Mouse (Mus musculus) adrenal gland, postnatal 10 days (tissue): ENCODE measurements around the gene Mrps2. TPM values are rescaled to one million over a fixed set of nuclear protein-coding genes. Genes with fewer than 3 reads are reported as not detected.

ENCODE experiments used
- DNase-seq: peaks from one replicate; pipeline ENCODE4 v3.0.0; 2021; ENCODE audit warnings: mixed read lengths
- long read RNA-seq, 2 experiments: library from polyadenylated mRNA; stranded (forward); transcript quantifications; one replicate each; pipeline ENCODE4 v2.0.0; 2021
- total RNA-seq, 2 experiments: library from RNA; stranded (reverse); gene quantifications; 2 replicates each; pipeline ENCODE4 v1.2.3; 2021

The Mrps2 gene
- 10 to 100 TPM; 64.6 to 75.6 TPM for total RNA-seq
- long read RNA-seq, experiment 1, transcript Mrps2-201 (4 exons, 2,080 nt), result major isoform, 17 of 42 reads
- long read RNA-seq, experiment 1, partial matches to known transcripts, result 0 of 42 reads
- long read RNA-seq, experiment 1, other reads (novel, unspliced or antisense), result 25 of 42 reads
- long read RNA-seq, experiment 2, transcript Mrps2-201 (4 exons, 2,080 nt), result major isoform, 14 of 30 reads
- long read RNA-seq, experiment 2, partial matches to known transcripts, result 13 of 30 reads
- long read RNA-seq, experiment 2, other reads (novel, unspliced or antisense), result 2 of 30 reads

DNA sequence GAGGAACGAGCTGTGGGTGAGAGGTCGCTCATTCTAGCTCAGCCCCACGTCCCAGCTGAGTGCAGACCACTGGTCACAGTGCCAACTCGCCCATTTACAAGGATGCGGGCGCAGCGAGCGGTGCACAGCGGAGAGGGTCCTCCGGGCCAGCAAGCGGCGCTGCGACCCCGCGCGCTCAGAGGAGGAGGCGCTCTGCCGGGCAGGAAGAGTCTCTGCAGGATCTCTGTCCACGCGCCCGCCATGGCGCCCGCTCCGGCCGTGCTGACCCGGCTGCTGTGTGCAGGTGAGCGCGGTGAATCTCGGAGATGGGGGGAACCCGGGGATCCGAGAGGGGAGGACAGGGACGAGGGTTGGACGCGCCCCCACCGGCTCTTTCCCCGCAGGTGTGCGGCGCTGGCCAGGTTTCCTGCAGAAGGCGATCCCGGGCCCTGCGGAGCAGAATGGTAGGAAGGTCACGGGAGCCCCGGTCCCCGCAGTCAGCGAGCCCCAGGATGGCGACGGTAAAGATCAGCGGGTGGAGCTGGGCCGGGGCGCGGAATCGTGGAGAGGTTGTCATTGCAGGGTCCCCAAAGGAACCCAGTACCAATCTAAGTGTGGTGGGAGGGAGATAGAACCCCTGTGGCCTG, at the start of gene Mrps2:
Mrps2 (plus strand) TSS at position 207 of the 626 bp plus-strand sequence.
- peak; percentile 94 for DNase-seq

DNA sequence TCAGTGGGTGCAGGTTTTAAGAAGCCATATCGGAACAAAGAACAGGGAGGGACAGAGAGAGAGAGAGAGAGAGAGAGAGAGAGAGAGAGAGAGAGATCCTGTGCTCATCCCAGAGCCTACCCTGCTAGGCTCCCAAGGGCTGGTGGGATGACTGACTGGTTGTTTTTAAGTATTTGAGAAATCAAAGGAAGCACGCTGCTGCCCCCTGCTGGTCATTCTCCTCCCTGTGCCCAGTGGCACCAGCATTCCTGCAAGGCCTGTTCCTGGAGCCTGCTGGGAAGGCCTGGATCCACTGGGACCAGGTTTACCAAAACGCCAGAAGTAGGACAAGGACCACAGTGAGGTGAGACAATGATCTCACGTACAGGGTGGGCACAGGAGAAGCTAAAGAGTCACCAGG, 48.0 kb upstream of the Mrps2 start:
- DNase-seq, result peak; percentile 94

DNA sequence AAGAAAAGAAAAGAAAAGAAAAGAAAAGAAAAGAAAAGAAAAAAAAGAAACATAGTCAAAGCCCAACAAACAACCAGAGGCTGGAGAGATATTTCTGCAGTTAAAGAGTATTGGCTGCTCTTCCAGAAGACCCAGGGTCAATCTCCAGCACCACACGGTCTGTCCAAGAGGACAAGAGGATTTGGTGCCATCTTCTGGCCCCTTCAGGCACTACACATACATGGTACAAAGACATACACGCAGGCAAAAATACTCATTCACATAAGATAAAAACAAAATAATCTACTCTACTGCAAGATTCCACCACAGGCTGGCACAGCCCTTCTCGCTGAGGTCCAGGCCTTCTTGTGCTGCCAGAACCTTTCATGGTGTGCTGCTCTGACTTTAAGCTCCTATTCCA, 44.7 kb upstream of the Mrps2 start:
- DNase-seq, result peak; percentile 72

DNA sequence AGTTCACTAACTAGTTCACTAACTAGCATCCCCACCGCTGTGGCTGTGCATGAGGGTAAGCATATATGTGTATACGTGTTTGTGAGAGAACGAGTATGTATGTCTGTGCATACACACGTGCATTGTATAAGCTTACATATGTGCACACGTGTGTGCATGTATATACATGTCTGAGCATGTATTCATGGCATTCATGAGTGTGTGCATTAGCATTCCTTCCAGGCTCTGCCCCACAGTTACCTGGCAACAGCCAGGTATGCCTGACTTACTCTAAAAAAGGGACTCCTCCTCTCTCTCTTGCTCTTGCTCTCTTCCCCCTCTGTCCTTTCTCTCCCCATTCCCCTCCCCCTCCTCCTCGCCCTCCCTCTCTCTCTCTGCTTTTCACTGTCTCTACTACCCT, 40.6 kb upstream of the Mrps2 start:
- no peak for DNase-seq

DNA sequence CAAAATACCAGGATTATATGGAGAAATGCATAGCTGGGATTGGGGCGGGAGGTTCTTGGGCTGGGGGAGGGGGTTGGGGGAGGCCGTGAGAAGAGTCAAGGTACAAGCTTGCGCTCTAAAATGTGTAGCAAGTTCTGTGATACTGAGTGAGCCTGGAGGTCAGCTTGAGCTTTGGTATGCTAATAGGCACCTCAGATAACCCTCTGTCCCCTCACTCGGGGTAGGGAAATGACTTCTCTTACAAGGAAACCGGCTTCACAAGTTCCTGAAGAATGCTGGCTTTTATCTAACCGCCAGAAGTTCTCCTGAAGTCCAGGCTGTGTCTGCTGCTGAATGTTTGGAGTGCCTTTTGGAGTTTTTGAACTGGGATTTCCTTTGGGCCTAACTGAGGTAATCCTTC, 37.0 kb upstream of the Mrps2 start:
- no peak for DNase-seq

DNA sequence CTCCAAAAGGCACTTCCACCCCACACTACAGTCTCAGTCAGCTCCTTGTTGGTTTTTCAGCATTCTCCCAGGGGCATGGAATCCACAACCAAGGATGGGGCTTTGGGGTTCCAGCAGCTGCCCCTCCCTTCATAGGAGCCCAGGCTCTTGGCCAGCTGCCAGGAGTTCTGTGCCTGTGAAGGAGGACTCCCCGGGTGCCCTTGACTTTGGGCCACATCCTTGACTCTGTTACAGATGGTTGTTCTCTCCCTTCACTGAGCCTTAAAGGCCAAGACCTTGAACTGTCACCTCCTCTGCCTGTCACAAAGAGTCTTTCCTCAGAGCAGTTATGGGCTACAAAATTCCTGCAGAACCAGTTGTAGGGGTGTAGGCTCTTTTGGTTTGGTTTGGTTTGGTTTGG, 35.1 kb upstream of the Mrps2 start:
- DNase-seq, result peak; percentile 73

DNA sequence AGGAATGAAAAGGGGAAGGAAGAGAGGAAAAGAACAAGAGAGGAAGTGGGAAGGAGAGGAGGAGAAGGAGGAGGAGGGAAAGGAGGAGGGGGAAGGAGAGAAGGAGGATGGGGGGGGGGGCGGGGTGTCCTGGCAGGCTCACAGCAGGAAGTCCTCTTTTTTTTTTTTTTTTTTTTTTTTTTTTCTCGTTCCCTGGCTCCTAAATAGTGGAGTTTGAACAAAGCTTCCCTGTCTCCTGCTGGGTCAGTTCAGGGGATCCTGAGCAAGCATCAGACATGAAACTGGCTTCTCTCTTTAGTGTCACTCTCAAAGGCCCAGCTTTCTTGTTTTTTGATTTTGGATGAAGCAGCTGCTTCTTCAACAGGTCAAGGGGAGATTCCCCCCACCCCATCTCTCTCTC, 34.4 kb upstream of the Mrps2 start:
- no peak for DNase-seq

DNA sequence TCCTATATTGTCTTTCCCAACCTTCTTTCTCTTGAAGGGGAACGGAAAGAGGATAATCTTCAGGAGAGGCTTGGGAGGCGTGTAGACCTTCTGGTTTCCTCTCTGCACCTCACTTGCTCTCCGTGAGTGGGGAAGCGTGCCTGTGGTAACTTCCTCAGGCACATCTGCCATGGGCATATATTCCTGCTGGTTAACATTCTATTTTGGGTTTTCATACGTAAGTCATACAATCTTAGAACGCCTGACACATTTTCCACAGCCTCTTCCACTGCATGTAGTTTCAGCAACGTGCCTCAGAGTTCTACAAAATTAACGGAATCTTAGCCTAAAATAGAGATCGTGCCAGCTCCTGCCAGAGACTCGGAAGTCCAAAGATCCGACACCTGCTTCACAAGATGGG, 32.5 kb upstream of the Mrps2 start:
- no peak for DNase-seq

DNA sequence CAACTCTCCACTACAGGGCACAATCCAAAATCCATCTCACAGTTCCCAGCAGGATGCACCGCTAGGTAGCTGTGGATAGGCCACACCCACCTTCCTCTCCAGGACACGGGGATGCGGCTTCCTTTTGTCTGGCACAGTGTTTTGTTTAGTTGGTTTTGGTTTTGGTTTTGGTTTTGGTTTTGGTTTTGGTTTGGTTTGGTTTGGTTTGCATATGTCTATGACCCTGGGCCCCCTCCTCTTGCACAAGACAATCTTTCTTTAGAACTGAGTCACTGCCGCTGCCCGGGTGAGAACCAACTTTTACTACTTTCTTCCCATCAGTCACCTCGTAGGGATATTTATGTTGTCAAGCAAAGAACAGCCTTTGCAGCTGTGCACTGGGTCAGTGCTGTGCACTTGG, 27.0 kb upstream of the Mrps2 start:
- DNase-seq, result no peak

DNA sequence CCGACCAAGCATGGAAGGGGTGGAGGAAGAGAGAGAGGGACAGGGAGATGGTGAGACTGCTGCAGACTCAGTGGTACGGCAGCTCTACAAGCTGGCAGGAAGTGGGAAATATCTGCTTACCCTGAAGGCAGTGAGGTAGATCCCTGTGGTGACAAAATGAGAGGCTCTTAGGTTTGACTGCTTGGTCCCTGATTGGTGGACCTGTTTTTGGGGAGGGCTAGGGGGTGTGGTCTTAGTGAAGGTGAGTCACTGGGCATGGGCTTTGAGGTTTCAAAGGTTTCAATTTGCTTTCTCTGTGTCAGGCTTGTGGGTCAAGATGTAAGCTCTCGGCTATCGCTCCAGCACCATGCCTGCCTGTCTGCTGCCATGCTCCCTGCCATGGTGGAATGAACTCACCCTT, 22.8 kb upstream of the Mrps2 start:
- no peak for DNase-seq

DNA sequence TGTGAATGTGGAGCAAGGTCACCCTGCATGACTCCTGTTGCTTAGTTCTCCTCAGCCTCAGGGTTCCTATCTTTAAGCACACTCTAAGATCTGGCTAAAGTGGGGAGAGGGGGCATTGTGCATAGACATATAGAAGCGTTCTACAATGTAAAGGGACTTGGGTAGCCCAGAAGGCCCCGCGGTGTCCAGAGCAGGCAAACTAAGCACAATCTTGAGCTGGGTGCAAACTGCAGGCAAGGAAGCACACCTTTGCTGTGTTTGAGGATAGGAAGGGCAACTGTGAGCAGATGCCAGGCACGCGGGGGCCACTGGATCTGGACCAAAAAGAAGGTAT, 21.7 kb upstream of the Mrps2 start:
- DNase-seq, result no peak

DNA sequence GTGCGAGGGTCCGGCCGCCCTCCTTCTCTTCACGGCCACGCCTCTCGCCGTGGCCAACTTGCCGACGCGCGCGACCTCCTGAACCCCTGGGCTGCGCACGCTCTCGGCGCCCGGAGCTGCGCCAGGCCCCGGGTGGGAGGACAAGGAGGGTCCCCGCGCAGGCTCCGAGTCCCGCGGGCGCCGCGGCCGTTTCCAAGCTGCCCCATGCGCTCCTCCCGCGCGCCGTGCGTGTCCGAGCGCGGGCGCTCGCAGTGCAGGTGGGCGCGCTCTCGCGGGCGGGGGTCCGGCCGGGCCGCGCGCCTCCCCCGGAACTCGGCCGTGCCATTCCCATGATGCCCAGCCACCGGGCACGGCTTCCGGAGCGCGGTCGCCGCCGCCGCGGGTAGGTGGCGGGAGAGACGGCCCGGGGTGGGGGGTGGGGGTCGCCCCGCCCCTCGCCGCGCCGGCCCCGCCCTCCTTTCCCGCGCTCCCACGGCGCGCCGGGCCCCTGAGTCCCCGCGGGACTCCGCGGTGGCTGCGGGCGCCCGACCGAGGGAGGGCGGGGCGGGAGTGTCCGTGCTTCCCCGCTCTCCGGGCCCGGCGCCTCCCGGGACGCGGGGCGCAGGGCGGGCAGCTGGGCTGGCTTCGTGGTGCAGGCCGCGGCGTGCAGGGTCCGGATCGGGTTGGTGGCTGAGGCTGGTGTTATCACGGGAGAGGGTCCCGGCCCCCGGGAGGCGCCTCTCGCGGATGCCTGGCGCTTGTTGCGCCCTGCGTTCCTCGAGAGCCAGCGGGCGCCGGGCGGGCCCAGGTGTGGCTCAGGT, 21.2 kb upstream of the Mrps2 start, which contains the start of gene Ppp1r26:
Ppp1r26 (plus strand) TSS at position 286 of the 800 bp plus-strand sequence.
- DNase-seq, result peak; percentile 67

DNA sequence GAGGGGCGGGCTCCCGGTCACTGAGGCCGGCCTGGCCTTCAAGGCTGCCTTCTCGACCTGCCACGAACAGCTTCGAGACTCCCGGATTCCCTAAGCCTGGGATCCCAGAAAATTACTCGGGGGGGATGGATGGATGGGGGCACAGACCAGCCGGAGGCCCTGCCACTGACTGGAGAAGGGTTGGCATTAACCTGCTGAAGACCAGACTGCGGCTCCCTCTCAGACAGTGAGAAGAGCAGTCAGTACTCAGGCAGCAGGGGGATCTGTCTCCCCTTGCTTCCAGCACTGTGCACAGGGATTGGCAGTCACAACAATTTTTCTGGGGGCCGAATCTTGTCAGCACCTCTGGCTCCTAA, 20.6 kb upstream of the Mrps2 start:
- DNase-seq, result no peak

DNA sequence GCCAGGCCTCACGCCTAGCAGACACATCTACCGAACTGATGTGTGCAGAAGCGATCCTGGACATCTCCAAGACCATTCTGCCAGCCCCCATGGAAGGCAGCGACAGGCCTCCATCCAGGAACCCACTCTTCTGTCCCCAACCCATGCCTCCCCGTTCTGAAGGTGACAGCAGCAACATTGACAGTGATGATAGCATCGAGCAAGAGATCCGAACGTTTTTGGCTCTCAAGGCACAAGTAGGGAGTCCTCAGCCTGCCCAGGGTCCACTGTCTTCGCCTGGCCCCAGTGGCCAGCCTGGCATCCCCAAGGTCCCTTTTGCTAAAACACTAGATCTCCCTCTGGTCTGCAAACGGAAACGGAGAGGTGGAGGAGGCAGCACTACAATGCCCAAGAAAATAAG, 16.2 kb upstream of the Mrps2 start:
- no peak for DNase-seq

DNA sequence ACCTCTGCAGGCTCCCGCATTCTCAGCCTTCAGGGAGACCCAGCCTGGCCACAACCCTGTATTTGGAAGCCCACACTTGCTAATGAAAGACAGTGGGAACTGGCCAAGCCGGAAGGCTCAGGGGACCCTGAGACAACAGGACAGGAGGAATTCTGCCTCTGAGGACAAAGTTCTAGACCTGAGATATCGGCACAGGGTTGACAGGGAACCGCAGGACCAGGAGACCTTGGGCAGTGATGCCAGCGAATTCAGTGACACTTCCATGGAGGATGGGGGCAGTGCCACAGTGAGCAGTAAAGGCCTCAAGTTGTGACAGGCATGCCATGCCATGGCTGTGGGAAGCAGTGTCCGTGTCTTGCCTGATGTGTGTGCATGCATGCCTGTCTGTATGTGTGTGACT, 14.3 kb upstream of the Mrps2 start:
- DNase-seq, result no peak

DNA sequence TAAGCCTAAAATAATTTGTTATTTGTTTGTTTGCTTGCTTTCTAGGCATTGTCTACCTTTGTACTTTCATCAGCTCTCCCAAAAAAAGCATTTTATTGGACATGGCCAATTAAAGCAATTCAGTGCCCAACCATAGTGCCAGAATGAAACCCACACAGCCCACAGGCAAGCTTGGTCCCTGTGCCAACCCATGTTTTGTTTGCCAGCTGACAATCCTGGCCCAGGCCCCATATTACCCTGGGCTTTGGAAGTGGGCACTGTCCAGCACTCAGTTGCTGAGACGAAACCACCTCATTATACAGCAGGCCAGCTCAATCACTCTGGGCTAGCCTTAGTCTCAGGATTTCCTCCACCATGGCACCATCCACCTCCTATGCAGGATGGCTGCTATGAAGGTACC, 11.2 kb upstream of the Mrps2 start:
- no peak for DNase-seq

DNA sequence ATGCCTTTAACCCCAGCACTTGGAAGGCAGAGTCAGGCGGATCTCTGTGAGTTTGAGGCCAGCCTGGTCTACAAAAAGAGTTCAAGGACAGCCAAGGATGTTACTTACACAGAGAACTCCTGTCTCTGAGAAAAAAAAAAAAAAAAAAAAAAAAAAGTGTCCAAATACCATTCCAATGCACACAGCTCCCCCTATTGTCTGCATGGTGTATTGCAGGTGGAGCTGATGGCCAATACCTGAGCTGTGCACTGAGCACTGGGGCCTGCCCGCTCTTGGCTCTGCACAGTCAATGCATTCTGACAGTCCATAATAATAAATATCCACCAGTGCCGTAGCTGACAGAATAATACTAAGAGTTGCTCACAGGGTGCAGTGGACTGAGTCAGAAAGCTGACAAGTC, 3.9 kb upstream of the Mrps2 start:
- peak; percentile 65 for DNase-seq

DNA sequence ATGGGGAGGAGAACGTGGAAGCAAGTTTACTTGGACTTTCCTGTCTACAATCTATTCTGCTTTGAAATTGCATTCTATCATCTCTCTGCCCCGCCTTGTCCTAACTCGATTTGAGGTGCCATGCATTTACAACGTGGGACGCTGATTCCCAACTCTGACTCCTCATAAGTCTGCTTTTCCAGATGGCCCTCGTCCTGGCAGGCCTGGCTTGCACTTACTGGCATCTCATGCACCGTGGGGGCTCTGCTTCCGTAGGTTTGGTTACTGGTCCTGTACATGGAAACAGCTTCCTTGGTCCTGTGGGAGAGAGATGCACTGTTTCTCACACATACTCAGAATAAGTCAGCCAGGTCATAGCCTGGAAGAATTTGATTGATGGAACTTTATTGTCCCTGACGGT, 2.9 kb upstream of the Mrps2 start:
- DNase-seq, result no peak

DNA sequence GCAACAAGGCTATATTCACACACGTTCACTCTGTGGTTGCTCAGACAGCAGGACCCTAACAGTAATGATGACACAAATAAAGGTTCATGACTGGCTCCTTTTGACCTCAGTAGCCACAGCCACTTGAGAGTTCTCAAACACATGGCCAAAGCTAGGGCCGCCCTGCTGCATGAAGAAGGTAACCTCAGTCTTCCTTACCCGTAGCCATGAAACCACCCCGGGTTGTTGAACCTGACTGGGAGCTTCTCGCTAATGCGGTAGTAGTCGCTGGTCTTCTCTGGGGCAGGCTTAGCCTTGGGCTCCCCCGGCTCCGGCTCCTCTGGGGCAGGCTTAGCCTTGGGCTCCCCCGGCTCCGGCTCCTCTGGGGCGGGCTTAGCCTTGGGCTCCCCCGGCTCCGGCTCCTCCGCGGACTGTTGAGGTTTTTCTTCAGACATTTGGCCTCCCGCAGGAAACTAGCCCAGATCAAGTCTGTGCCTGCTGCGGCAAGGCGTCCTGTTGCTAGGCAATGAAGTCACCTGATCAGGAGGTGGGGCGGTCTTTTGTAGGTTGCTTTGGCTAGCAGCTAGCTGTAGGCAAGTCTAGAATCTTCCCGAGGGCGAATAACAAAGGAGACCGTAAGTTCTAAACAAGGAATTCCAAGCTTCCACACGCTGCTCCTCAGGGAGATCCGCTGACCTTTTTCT, 1.9 kb upstream of the Mrps2 start, which contains the start of gene 1700007K13Rik:
1700007K13Rik (minus strand) TSS at position 497 of the 683 bp plus-strand sequence.
- peak; percentile 86 for DNase-seq

DNA sequence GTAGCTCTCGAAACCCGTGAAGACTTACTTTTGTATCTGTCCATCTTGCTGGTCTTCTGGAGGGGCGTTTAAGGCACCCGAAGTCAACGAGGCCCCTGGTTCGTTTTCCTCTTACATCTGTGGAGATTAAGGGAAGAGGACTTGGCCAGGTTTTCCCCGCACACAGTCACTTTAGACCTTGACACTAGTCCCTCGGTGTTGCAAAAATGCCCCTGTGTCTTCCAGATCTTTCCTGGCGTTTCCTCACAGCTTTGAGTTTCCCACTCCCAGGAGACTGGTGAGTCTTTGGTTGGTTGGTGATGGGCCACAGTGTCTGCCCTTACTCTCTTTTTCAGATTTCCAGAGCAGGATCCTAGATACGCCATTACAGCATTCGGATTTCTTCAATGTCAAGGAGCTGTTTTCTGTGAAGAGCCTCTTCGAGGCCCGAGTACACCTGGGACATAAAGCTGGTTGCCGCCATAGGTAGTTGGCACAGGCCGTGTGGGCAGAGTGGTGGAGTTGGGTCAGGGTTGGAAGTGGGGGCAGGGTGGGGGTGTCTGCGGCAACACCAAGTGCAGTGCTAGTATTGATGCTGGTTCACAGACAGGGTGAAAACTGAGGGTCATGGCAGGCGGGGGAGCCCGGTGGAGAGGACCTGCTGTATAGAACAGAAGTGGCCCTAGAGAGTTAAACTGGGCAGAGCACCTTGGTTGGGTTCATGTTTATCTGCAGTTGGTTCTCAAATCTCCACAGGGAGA, 790 bp downstream of the Mrps2 start:
- peak; percentile 33 for DNase-seq

DNA sequence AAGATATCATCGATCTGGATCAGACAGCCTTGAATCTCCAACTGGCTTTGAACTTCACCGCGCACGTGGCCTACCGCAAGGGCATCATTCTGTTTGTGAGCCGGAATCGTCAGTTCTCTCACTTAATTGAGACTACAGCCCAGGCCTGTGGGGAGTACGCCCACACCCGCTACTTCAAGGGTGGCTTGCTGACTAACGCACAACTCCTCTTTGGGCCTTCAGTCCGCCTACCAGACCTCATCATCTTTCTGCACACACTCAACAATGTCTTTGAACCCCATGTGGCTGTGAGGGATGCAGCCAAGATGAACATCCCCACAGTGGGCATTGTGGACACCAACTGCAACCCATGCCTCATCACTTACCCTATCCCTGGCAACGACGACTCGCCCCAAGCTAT, 1.6 kb downstream of the Mrps2 start:
- DNase-seq, result no peak

DNA sequence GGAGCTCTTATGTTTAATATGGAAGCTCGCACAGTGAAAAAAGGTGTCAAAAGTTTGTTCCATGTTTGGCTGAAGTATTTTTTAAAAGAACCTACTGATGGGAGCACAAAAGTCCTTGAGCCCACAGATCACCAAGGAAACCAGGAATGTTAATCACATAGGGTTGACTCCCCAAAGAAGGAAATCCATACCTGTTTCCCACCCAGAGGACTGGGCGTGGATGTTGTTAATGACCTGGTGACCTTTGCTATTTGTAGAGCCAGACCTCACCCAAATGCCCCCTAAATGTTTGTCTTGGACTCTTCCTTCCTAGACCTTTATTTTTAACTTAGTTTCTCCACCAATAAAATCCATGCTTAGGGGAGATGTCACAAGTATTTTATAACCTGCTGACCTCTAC, 2.7 kb downstream of the Mrps2 start:
- DNase-seq, result no peak
